Mouse (Mus musculus): ENCODE measurements around the gene Vsig1.

- TF ChIP-seq GATA1 (IDR thresholded peaks at IDR 0.05; ENCODE audit: low read length) (no peak), TAL1 (IDR thresholded peaks at IDR 0.05; ENCODE audit: low read length) (no peak)
These were observed 72.8 kb downstream of the Vsig1 start for GRCm38 (mm10) chrX:140980163-140980562.

All from erythroblast, embryonic 14.5 days (primary cell).